Mouse (Mus musculus): ENCODE data around the gene Cd59a.
"Not testable (repeated sequence)": the region's sequence is repeated elsewhere in the genome, so short reads cannot be mapped to it uniquely, and the experiment has no call there.

The Cd59a gene

DNA sequence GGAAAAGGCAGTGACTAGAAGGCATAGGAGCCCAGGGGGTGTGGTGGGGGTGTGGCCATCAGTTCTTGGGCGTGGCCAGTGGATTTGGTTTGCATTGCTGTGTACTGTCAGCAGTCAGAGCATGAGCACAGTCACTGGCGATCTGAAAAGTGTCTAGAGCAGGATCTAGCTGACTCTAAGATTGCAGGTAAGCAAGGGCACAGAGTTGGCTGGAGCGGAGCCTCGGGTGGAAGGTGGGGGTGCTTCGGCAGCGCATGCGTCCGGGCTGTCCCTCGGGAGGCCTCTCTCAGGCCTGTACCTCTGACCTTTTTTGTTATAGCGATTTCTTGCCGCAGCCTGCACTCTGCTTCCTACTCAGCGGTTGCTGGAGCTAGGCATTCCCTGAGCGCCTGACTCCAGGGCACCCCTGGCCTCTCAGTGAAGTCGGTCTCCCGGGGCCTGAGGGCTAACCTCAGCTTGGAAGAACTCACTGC is at the start of gene Cd59a:
Gene Cd59a (plus strand): TSS at position 61 of the 473 bp plus-strand sequence.
- peak; percentile 89 for DNase-seq (ENCODE audit: low read depth, low spot score)

- DNase-seq (ENCODE audit: low read depth, low spot score): no peak
Measured at GRCm38 (mm10) chr2:104058381-104058780, 37.2 kb upstream of the Cd59a start.

- DNase-seq (ENCODE audit: low read depth, low spot score): no peak
Measured at GRCm38 (mm10) chr2:104058954-104059353, 36.6 kb upstream of the Cd59a start.

GRCm38 (mm10) chr2:104059786-104060185 is 35.8 kb upstream of the Cd59a start:
- no peak for DNase-seq (ENCODE audit: low read depth, low spot score)

DNA sequence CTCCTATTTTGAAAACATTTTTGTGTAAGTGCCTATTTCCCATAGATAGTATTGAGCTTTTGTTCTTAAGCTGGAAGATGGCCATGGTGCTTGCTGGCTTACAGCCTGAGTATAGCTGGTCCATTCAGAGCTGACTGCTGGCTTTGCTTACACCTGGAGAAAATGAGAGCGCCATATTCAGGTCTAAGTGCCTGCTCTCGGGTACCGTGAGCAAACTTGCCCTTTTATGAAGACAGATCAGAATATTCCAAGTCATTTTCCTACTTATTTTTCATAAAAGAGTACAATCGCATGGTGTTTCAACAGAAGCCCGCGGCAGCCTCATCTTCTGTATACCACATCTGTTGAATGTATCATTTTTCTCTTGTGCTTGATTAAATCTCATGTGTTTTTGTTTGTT is 34.6 kb upstream of the Cd59a start:
- no peak for DNase-seq (ENCODE audit: low read depth, low spot score)

- DNase-seq (ENCODE audit: low read depth, low spot score): no peak
Measured at GRCm38 (mm10) chr2:104062665-104063064, 32.9 kb upstream of the Cd59a start.

DNA sequence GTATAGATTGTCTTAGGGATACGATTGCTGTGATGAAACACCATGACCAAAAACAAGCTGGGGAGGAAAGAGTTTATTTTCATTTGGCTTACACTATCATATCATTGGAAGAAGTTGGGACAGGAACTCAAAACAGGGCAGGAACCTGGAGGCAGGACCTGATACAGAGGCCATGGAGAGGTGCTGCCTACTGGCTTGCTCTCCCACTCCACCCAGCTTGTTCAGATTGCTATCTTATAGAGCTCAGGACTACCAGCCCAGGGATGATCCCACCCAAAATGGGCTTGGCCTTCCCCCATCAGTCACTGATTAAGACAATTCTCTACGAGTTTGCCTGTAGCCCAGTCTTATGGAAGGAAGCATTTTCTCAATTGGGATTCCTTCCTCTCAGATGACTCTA is 31.4 kb upstream of the Cd59a start:
- no peak for DNase-seq (ENCODE audit: low read depth, low spot score)

GRCm38 (mm10) chr2:104065526-104065925 is 30.1 kb upstream of the Cd59a start, which contains the start of gene Gm10912:
Gene Gm10912, plus strand, starts transcription at chr2:104065826.
- not testable (repeated sequence) for DNase-seq (ENCODE audit: low read depth, low spot score)

DNA sequence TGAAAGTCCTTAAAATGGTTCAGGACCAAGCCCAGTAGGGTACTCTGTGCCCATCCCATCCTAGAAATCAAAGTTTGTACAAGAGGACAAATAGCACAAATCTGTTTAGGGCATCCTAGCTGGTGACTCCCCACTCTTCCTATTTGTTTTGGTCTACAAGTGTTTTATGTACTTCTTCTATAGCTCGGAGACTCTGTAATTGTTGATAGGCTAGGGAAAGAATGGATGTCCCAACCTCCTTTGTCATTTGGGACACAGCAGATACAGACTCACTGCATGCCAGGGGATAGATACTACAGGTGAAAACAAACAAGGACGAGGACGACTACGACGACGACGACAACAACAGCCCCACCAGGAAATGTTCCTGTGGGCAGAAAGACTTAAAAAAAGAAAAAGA is 27.2 kb upstream of the Cd59a start, which contains the start of gene Gm10799:
Gene Gm10799 (minus strand): TSS at position 101 of the 400 bp plus-strand sequence.
- DNase-seq (ENCODE audit: low read depth, low spot score): not testable (repeated sequence)

- peak; percentile 82 for DNase-seq (ENCODE audit: low read depth, low spot score)
Measured at GRCm38 (mm10) chr2:104069704-104070185, 25.9 kb upstream of the Cd59a start, which contains the start of gene Cd59b. Gene Cd59b, plus strand, starts transcription at chr2:104069849.

DNA sequence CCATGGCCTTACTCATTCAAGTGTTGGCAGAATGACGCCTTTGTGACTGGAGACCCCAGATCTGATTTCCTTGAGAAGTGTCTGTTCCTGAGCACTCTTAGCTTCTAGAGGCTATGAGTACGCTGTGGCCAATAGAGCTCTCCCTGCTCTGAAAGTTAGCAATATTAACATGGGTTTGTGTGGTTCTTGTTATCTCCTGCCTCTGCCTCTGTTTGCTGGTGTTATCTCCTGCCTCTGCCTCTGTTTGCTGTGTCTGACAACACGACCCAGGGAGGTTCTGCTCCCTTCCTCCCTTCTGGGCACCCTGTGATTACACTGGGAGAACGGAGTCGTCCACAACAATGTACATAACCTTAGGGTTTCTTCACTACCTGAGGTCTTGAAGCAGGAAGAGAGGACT is 17.3 kb upstream of the Cd59a start:
- DNase-seq (ENCODE audit: low read depth, low spot score): not testable (repeated sequence)

DNA sequence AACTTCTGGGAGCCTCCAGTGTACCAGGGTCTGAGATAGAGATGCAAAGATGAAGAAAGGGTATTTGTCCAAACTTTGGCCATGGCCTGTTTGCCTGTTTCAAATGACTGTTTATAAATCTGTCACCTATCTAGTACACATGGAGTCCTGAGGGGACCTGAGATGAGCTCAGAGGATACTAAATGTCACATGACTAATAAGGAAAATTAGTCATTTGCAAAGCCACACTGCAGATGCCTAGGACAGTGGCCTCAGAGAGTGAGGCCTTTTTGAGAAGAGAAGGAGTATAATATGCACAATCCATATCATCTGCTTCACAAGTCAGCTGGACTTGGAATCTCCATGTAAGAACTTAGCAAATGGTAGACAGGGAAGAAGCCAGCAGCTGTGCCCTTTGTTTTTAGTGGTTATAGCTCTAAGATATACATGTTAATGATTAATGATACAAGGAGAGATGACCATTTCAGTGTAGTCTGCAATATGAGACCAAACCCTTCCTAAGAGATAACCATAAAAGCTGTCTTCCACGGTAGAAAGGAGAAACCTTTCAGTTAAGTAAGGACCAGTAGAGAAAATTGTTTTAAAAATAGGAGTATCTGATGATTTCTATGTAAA is 14.1 kb upstream of the Cd59a start:
- not testable (repeated sequence) for DNase-seq (ENCODE audit: low read depth, low spot score)

GRCm38 (mm10) chr2:104082474-104082873 is 13.1 kb upstream of the Cd59a start:
- DNase-seq (ENCODE audit: low read depth, low spot score): no peak

DNA sequence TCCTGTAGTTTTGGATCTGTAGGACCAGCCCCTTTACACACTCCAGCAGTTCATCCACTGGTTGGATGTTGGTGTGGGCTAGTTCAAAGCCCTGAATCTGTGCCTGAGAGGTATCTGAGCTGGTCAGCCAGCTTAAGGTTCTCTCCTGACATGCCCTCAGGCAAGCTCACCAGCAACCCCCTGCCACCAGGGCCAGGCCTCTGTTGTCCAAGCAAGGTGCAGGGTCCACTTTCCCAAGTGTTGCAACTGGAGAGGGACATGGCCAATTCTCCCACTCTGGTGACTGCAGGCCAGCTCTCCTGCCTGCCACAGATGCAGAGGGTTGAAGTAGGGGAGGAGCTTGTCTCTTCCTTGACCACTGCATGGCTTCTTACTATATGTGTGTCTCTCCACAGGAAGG is 11.6 kb upstream of the Cd59a start:
- DNase-seq (ENCODE audit: low read depth, low spot score): not testable (repeated sequence)

DNA sequence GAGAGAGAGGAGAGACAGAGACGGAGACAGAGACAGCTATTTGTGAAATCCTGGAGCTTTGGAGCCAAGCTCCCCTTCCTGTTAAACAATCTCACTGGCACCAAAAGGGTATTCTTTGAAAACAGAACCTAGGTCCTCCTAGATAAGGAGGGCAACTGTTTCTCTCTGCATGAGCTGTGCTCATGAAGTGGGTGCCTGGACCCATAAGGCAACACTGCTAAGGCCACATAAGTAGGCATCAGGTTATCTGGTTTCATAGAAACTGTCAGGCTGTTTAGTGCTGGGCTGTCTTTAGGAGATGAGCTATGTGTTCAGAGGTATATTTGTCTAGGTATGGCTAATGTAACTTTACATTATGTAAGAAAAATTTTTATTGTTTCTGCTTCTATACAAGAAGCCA is 8.0 kb upstream of the Cd59a start:
- not testable (repeated sequence) for DNase-seq (ENCODE audit: low read depth, low spot score)

- DNase-seq (ENCODE audit: low read depth, low spot score): no peak
Measured at GRCm38 (mm10) chr2:104093305-104093704, 2.3 kb upstream of the Cd59a start.

- DNase-seq (ENCODE audit: low read depth, low spot score): no peak
Measured at GRCm38 (mm10) chr2:104096256-104096655, 655 bp downstream of the Cd59a start.

- peak; percentile 38 for DNase-seq (ENCODE audit: low read depth, low spot score)
Measured at GRCm38 (mm10) chr2:104096796-104097195, 1.2 kb downstream of the Cd59a start.

DNA sequence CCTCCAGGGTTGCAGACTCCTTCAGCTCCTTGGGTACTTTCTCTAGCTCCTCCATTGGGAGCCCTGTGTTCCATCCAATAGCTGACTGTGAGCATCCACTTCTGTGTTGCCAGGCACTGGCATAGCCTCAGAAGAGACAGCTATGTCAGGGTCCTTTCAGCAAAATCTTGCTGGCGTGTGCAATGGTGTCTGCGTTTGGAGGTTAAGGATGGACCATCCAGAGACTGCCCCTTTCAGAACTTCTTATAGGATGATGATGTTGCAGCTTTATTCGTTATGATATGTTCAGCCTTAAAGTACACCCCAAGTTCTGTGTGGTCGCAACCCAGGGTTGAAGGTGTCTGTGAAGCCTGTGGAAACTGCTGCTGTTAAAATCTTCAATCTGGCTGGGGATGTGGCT is 1.8 kb downstream of the Cd59a start:
- not testable (repeated sequence) for DNase-seq (ENCODE audit: low read depth, low spot score)

GRCm38 (mm10) chr2:104098529-104099230 is 3.1 kb downstream of the Cd59a start:
- peak; percentile 61 for DNase-seq (ENCODE audit: low read depth, low spot score)

GRCm38 (mm10) chr2:104099231-104099585 is 3.6 kb downstream of the Cd59a start:
- no peak for DNase-seq (ENCODE audit: low read depth, low spot score)

DNA sequence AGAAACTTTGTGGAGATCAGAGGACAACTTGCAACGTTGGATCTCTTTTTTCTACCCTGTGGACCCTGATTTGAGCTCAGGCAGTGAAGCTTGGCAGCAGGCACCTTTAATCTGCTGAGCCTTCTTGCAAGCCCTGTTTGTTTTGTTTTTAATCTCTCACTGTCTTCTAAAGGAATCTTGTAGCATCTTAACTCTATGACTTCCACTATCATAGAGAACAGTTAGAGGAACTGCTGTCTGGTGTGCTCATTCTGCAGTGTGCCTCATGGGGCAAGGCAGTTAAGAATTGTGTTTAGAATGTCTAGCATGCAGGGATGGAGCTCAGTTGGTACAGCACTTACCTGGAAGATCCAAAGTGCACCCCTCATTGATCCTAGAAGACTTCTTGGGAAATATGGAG is 4.3 kb downstream of the Cd59a start:
- DNase-seq (ENCODE audit: low read depth, low spot score): no peak

GRCm38 (mm10) chr2:104104800-104105199 is 9.2 kb downstream of the Cd59a start:
- DNase-seq (ENCODE audit: low read depth, low spot score): no peak

All from ES-CJ7 (cell line).